Mouse (Mus musculus): Measurements from ENCODE around the gene Rab3il1. TPM values are rescaled to one million over a fixed set of nuclear protein-coding genes. Genes with fewer than 3 reads are reported as not detected.
A peak's percentile ranks its signal among the peaks of the same experiment; 100 is the strongest.
"Not testable (repeated sequence)": the region's sequence is repeated elsewhere in the genome, so short reads cannot be mapped to it uniquely, and the experiment has no call there.

Gene Rab3il1
- total RNA-seq (2021), result 1 to 10 TPM; 7.9 to 8.7 TPM

- intact Hi-C loops (cut with DNase I), result loop anchor here (2.0 to 5.0 kb wide), 2 partner anchors 101 to 197 kb away; partner anchors contain the start of gene Fads2
- DNase-seq, result no peak
These were observed at the start of gene Rab3il1, which contains the start of gene Best1 for GRCm38 (mm10) chr19:10001206-10001969. Rab3il1 (plus strand) TSS chr19:10001669. Best1 (minus strand) TSS chr19:10001633.

GRCm38 (mm10) chr19:9952390-9952789 is 49.1 kb upstream of the Rab3il1 start:
- no peak for DNase-seq
- intact Hi-C loops (cut with DNase I), result no loop called here

GRCm38 (mm10) chr19:9952912-9953311 is 48.6 kb upstream of the Rab3il1 start:
- intact Hi-C loops (cut with DNase I), result no loop called here
- no peak for DNase-seq

- intact Hi-C loops (cut with DNase I), result loop anchor here (2.0 kb wide), 1 partner anchor 29 kb away; no protein-coding TSS in a partner anchor
- peak; percentile 78 to 85 for DNase-seq
These were observed 47.2 kb upstream of the Rab3il1 start for GRCm38 (mm10) chr19:9954055-9954810.

- intact Hi-C loops (cut with DNase I), result loop anchor here (2.0 kb wide), 1 partner anchor 28 kb away; no protein-coding TSS in a partner anchor
- no peak for DNase-seq
These were observed 46.7 kb upstream of the Rab3il1 start for GRCm38 (mm10) chr19:9954811-9955202.

- intact Hi-C loops (cut with DNase I), result loop anchor here (2.0 kb wide), 1 partner anchor 27 kb away; no protein-coding TSS in a partner anchor
These were observed 46.0 kb upstream of the Rab3il1 start for GRCm38 (mm10) chr19:9955438-9955837.

GRCm38 (mm10) chr19:9956624-9957388 is 44.7 kb upstream of the Rab3il1 start:
- DNase-seq, result no peak
- intact Hi-C loops (cut with DNase I), result no loop called here

More at GRCm38 (mm10) chr19:9955438-9955837, 46.0 kb upstream of the Rab3il1 start:
- no peak for DNase-seq

GRCm38 (mm10) chr19:9957965-9958364 is 43.5 kb upstream of the Rab3il1 start:
- DNase-seq, result no peak
- intact Hi-C loops (cut with DNase I), result no loop called here

GRCm38 (mm10) chr19:9960769-9961168 is 40.7 kb upstream of the Rab3il1 start:
- no peak for DNase-seq
- intact Hi-C loops (cut with DNase I), result no loop called here

GRCm38 (mm10) chr19:9964205-9964916 is 37.1 kb upstream of the Rab3il1 start:
- intact Hi-C loops (cut with DNase I), result no loop called here
- DNase-seq, result no peak

- intact Hi-C loops (cut with DNase I), result no loop called here
- DNase-seq, result no peak
These were observed 35.2 kb upstream of the Rab3il1 start for GRCm38 (mm10) chr19:9966096-9966867.

GRCm38 (mm10) chr19:9968081-9968787 is 33.2 kb upstream of the Rab3il1 start:
- DNase-seq, result no peak
- intact Hi-C loops (cut with DNase I), result no loop called here

- DNase-seq; intact Hi-C loops (cut with DNase I): not testable (repeated sequence)
These were observed 26.6 kb upstream of the Rab3il1 start for GRCm38 (mm10) chr19:9974853-9975252.

- no peak for DNase-seq
- intact Hi-C loops (cut with DNase I), result no loop called here
These were observed 24.4 kb upstream of the Rab3il1 start for GRCm38 (mm10) chr19:9977085-9977484.

GRCm38 (mm10) chr19:9978431-9978951 is 23.0 kb upstream of the Rab3il1 start:
- intact Hi-C loops (cut with DNase I), result no loop called here
- peak; percentile 86 to 90 for DNase-seq

GRCm38 (mm10) chr19:9979156-9979555 is 22.3 kb upstream of the Rab3il1 start:
- intact Hi-C loops (cut with DNase I), result no loop called here
- no peak for DNase-seq

GRCm38 (mm10) chr19:9980258-9980657 is 21.2 kb upstream of the Rab3il1 start, which contains the start of gene Fth1:
Fth1 (plus strand) TSS chr19:9980598.
- DNase-seq, result no peak
- intact Hi-C loops (cut with DNase I), result no loop called here

GRCm38 (mm10) chr19:9981621-9982020 is 19.8 kb upstream of the Rab3il1 start:
- no peak for DNase-seq
- intact Hi-C loops (cut with DNase I), result loop anchor here (2.0 kb wide), 1 partner anchor 27 kb away; no protein-coding TSS in a partner anchor
